Mouse (Mus musculus): Measurements from ENCODE around the gene Slc9a9. TPM values are rescaled to one million over a fixed set of nuclear protein-coding genes. Genes with fewer than 3 reads are reported as not detected.
A peak's percentile ranks its signal among the peaks of the same experiment; 100 is the strongest.

Slc9a9 gene
- total RNA-seq, 2 experiments from 2014 or later, result 8.4 to 8.5 TPM

GRCm38 (mm10) chr9:94730396-94730795, 60.7 kb downstream of the Slc9a9 start:
- DNase-seq (ENCODE audit: low spot score in 2 of 2), result no peak

- no peak for DNase-seq (ENCODE audit: low spot score in 2 of 2)
Observed at GRCm38 (mm10) chr9:94732136-94732535, 62.4 kb downstream of the Slc9a9 start.

- no peak for DNase-seq (ENCODE audit: low spot score in 2 of 2)
Observed at GRCm38 (mm10) chr9:94732599-94733287, 63.0 kb downstream of the Slc9a9 start.

GRCm38 (mm10) chr9:94734320-94734719, 64.6 kb downstream of the Slc9a9 start:
- no peak for DNase-seq (ENCODE audit: low spot score in 2 of 2)

- no peak for DNase-seq (ENCODE audit: low spot score in 2 of 2)
Observed at GRCm38 (mm10) chr9:94737226-94737625, 67.5 kb downstream of the Slc9a9 start.

GRCm38 (mm10) chr9:94738555-94739427, 69.1 kb downstream of the Slc9a9 start:
- peak; percentile 39 to 69 for DNase-seq (ENCODE audit: low spot score in 2 of 2)

GRCm38 (mm10) chr9:94740841-94741240, 71.1 kb downstream of the Slc9a9 start:
- DNase-seq (ENCODE audit: low spot score in 2 of 2), result no peak

- no peak for DNase-seq (ENCODE audit: low spot score in 2 of 2)
Observed at GRCm38 (mm10) chr9:94743291-94743690, 73.6 kb downstream of the Slc9a9 start.

- no peak for DNase-seq (ENCODE audit: low spot score in 2 of 2)
Observed at GRCm38 (mm10) chr9:94748503-94748902, 78.8 kb downstream of the Slc9a9 start.

- no peak for DNase-seq (ENCODE audit: low spot score in 2 of 2)
Observed at GRCm38 (mm10) chr9:94750187-94750586, 80.5 kb downstream of the Slc9a9 start.

GRCm38 (mm10) chr9:94750935-94751637, 81.4 kb downstream of the Slc9a9 start:
- no peak for DNase-seq (ENCODE audit: low spot score in 2 of 2)

- DNase-seq (ENCODE audit: low spot score in 2 of 2), result no peak
Observed at GRCm38 (mm10) chr9:94751638-94752021, 81.9 kb downstream of the Slc9a9 start.

GRCm38 (mm10) chr9:94752121-94752520, 82.4 kb downstream of the Slc9a9 start:
- DNase-seq (ENCODE audit: low spot score in 2 of 2), result no peak

- DNase-seq (ENCODE audit: low spot score in 2 of 2), result no peak
Observed at GRCm38 (mm10) chr9:94759904-94760303, 90.2 kb downstream of the Slc9a9 start.

- DNase-seq (ENCODE audit: low spot score in 2 of 2), result no peak
Observed at GRCm38 (mm10) chr9:94768114-94768513, 98.4 kb downstream of the Slc9a9 start.

- DNase-seq (ENCODE audit: low spot score in 2 of 2), result no peak
Observed at GRCm38 (mm10) chr9:94768524-94768923, 98.8 kb downstream of the Slc9a9 start.

GRCm38 (mm10) chr9:94773357-94773756, 103.6 kb downstream of the Slc9a9 start:
- no peak for DNase-seq (ENCODE audit: low spot score in 2 of 2)

GRCm38 (mm10) chr9:94788261-94788660, 118.6 kb downstream of the Slc9a9 start:
- DNase-seq (ENCODE audit: low spot score in 2 of 2), result no peak

GRCm38 (mm10) chr9:94790966-94791365, 121.3 kb downstream of the Slc9a9 start:
- no peak for DNase-seq (ENCODE audit: low spot score in 2 of 2)

- DNase-seq (ENCODE audit: low spot score in 2 of 2), result no peak
Observed at GRCm38 (mm10) chr9:94803073-94803472, 133.4 kb downstream of the Slc9a9 start.

GRCm38 (mm10) chr9:94805506-94805905, 135.8 kb downstream of the Slc9a9 start:
- DNase-seq (ENCODE audit: low spot score in 2 of 2), result no peak

GRCm38 (mm10) chr9:94815518-94815917, 145.8 kb downstream of the Slc9a9 start:
- DNase-seq (ENCODE audit: low spot score in 2 of 2), result no peak

Data from gastrocnemius, postnatal 4 days (tissue).